Mouse (Mus musculus): ENCODE measurements at regions not wholly inside any gene's neighbourhood (a gene's known extent, or its start where the extent isn't known, plus 50 kb on each side); places are given as distances from the start of the nearest gene placed in this dataset.

- DNase-seq = no peak
Observed at GRCm38 (mm10) chr1:6059090-6059489, 1251.4 kb downstream of the Gm37988 start.

- no peak for DNase-seq
Observed at GRCm38 (mm10) chr1:6076543-6076942, 1268.9 kb downstream of the Gm37988 start.

- DNase-seq = no peak
Observed at GRCm38 (mm10) chr1:6081876-6082275, 1274.2 kb downstream of the Gm37988 start.

- DNase-seq = no peak
Observed at GRCm38 (mm10) chr1:6094162-6094934, 1286.7 kb downstream of the Gm37988 start.

- no peak for DNase-seq
Observed at GRCm38 (mm10) chr1:6117557-6117956, 1309.9 kb downstream of the Gm37988 start.

GRCm38 (mm10) chr1:6135066-6135465, 1327.4 kb downstream of the Gm37988 start:
- DNase-seq = peak; percentile 12

- DNase-seq = no peak
Observed at GRCm38 (mm10) chr1:6140245-6140644, 1332.6 kb downstream of the Gm37988 start.

- no peak for DNase-seq
Observed at GRCm38 (mm10) chr1:6142816-6143215, 1335.1 kb downstream of the Gm37988 start.

GRCm38 (mm10) chr1:6143891-6144290, 1336.2 kb downstream of the Gm37988 start:
- DNase-seq = peak; percentile 7

- peak; percentile 30 for DNase-seq
Observed at GRCm38 (mm10) chr1:6152436-6152835, 1344.7 kb downstream of the Gm37988 start.
